Mouse (Mus musculus) G1E (cell line): ENCODE results near the gene Gm13539.

ENCODE experiments used
- CTCF ChIP-seq: IDR thresholded peaks from 2 replicates; pipeline ENCODE4 v1.5.1; 2012; ENCODE audit warnings: low read depth, low read length, inconsistent platforms, mixed read lengths
- GATA2 ChIP-seq: IDR thresholded peaks from 2 replicates; pipeline ENCODE4 v1.6.1; 2012; ENCODE audit warnings: low read depth, low read length, inconsistent platforms, borderline replicate concordance
- POLR2AphosphoS5 ChIP-seq: IDR thresholded peaks from 2 replicates; pipeline ENCODE4 v1.6.1; 2012; ENCODE audit warnings: low read depth, low read length, inconsistent platforms; ENCODE audit not compliant: insufficient replicate concordance

- TF ChIP-seq POLR2AphosphoS5: no peak
- no peak for TF ChIP-seq CTCF
- TF ChIP-seq GATA2: no peak
Measured at GRCm38 (mm10) chr2:25830786-25831185, 48.7 kb downstream of the Gm13539 start.
